Mouse (Mus musculus) cerebellum, adult 11-12 months (tissue): ENCODE results near the gene Klhl10.

Source experiments
- DNase-seq: peaks from one replicate; pipeline ENCODE4 v3.0.0; 2022

Gene Klhl10

GRCm38 (mm10) chr11:100441797-100442196 is at the start of gene Klhl10, which contains the start of gene Nt5c3b:
Gene Klhl10 (plus strand): TSS chr11:100441917.
Gene Nt5c3b (minus strand): TSS chr11:100441808.
- DNase-seq = no peak

DNA sequence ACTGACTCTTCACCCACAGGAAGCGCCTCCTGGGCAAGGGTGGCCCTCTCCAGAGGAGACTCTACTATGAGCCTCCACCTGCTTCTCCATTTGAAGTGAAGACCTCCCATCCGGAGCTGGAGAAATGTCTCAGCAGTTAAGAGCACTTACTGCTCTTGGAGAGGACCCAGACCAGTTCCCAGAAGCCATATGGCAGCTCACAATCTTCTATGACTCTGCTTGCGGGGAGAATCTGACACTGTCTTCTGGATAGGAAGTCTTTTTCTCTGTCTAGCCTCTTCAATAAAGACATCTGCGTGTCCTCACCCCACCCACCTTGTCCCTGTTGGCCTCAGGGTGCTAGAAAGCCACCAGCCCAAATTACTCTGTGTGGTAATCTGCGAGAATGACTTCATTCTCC is 48.8 kb upstream of the Klhl10 start:
- no peak for DNase-seq

DNA sequence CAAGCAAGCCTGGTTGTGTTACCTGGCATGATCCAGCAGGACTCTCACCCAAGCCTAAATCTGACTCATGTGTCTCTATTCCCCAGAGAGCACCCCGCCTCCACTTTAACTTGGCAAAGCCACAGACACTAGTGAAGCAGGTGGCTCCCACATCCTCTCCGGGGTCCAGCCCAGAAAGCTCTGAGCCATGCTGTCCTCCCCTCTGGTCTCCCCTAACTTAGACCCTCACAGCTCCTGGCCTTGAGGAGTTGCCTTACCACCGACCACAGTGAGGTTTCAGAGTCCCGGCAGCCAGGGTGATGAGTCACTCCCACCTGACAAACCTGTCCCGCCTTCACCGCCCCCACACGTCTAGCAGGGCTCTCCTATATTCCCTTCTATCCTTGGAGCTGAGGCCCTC is 48.0 kb upstream of the Klhl10 start:
- peak; percentile 77 for DNase-seq

DNA sequence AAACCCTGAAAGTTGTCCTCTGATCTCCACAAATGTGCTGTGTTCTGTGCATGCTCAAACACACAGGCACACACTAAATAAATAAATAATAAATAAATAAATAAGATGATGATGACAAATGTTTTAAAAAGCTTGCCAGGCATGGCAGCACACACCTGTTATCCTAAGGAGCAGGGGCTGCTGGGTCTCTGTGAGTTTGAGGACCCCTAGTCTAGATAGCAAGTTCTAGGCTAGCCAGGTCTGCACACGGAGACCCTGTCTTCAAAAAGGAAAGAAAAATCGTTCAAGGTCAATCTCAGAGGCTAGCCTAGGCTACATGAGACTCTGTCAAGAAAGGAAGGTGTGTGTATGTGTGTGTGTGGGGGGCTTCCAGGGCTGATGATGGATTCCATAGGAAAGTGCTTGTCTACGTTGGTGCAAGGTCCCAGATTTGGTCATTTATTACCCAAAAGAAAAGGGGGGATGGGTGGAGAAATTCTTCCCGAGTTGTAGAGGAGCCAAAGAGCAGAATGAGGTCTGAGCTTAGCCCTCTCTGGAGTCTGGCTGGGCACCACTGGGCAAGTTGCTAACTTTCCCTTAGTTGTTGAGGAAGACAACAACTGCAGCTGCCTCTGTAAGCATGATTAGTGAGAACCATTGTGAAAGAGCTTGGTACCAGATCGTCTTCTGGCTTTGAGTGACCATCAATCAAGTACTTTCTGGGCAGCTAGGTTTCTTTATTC is 47.2 kb upstream of the Klhl10 start:
- peak; percentile 55 for DNase-seq

DNA sequence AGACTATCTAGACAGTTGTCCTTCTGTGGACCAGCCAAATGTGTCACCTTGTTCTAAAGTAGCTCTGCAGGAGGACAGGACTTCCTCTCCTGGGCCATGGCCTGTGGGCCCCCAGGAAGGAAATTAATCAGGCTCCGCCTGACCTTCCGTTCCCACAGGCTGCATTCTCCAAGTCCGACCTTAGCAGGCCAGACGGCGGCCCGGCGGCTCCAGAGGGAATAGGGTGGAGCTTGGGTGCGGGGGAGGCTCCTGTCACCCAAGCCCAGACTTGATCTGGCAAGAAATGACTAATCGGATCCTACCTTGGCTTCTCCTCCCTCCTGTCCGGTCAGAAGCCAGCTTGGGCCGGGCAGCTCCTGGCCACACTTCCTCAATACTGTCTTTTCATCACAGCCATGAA is 46.5 kb upstream of the Klhl10 start:
- DNase-seq = peak; percentile 91

- DNase-seq = peak; percentile 86
Observed at GRCm38 (mm10) chr11:100395861-100396631, 45.7 kb upstream of the Klhl10 start.

DNA sequence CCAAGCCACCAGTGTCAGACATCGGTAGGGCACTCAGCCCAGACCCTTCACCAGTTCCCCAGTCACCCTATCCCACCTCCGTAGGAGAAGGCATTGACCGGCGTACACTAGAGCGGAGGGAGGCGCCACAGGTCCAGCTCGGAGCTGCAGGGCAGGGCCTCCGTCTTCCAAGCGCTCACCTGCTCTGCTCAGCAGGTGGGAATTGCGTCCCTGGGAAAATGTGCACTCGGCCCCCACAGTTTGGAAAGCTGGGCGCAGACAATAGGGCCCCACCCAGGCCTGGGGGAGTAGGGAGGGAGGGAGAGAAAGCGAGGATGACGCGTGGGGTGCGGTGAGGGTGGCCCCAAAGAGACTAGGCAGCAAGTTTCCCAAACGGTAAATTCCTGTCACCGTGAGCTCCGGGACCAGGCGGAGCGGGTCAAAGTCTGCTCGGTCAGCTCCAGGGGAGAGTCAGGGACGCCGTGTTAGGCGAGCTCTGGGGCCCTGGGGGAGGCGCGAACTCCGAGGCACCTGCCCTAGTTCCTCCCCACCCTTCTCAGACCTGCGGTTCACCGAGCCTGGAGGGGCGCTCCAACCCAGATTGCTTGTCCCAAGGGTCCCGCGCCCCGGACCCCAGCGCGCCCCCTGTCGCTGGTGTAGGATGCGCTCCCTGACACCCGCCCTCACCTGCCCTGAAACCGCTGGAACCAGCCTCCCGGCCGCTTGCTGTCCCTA is 44.7 kb upstream of the Klhl10 start:
- DNase-seq = peak; percentile 86

DNA sequence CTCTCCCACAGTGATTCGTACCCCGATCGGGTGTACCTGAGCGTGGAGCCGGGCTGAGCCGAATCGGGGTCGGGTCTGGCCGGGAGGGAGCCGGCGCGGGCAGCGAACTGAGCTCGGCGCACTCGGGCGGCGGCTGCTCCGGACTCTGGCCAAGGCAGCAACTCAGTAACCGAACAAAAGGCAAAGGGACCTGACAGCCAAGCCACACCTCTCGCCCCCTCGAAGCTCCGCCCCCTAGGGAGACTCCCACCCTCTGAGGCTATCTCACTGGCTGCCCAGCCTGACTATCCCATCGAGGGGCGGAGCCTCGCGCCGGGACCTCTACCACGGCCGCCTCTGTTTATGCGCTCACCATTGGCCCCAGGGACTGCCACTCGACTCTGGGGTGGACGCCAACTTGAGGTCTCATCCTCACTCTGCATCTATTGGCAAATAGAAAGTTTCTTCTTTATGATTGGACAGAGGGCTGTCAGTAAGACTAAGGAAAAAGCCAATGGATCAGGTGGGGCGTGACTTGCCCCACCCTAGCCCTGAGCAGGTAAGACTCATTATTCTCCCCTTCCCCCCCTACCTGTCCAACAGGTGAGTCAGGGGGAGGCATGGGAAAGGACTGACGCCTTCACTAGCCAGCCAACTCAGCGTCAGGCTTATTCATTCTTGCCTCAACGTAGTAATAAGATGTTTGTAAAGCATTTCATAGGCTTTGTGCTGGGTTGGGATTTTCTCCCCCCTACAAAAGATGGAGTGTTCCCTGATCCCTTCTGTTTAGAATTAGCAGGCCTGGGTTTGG is 43.9 kb upstream of the Klhl10 start, which contains the start of gene Jup:
Gene Jup (minus strand): TSS at position 164 of the 790 bp plus-strand sequence.
- peak; percentile 100 for DNase-seq

- DNase-seq = peak; percentile 53
Observed at GRCm38 (mm10) chr11:100398517-100398916, 43.2 kb upstream of the Klhl10 start.

GRCm38 (mm10) chr11:100399320-100399719 is 42.4 kb upstream of the Klhl10 start:
- peak; percentile 34 for DNase-seq

- DNase-seq = peak; percentile 63
Observed at GRCm38 (mm10) chr11:100399727-100400538, 41.8 kb upstream of the Klhl10 start.

- DNase-seq = no peak
Observed at GRCm38 (mm10) chr11:100400842-100401241, 40.9 kb upstream of the Klhl10 start.

GRCm38 (mm10) chr11:100402240-100402639 is 39.5 kb upstream of the Klhl10 start:
- peak; percentile 46 for DNase-seq

GRCm38 (mm10) chr11:100402682-100403081 is 39.0 kb upstream of the Klhl10 start:
- peak; percentile 53 for DNase-seq

DNA sequence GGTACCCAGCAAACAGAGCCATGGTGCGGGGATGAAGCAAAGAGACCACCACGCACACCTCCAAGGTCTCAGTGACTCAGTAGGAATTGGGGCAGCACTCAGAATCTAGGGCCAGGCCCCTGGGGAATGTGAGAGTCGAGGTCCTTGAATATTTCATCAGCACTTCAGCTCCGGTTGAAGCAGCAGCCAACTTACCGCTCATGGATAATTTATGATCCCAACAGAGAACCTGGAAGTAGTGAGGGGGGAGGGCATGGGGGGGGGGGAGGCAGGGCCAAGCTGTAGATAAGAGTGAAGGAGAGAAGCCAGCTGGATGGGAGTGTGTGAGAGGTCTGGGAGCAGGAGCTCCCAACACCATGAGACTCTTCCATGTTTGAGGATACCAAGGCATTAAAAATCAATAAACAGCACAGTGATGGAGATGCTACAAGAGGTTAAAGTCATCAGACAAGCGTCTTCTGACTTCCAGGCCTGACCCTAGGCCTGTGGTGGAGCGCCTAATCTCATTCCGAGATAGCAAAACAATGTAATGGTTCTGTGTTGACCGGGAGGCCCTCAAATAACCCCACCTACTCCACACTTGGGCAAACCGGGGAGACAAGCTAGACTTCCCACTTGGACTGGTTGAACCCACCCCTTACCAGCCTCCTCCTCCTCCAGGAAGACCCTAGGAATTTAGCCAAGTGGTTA is 38.1 kb upstream of the Klhl10 start:
- DNase-seq = peak; percentile 36

DNA sequence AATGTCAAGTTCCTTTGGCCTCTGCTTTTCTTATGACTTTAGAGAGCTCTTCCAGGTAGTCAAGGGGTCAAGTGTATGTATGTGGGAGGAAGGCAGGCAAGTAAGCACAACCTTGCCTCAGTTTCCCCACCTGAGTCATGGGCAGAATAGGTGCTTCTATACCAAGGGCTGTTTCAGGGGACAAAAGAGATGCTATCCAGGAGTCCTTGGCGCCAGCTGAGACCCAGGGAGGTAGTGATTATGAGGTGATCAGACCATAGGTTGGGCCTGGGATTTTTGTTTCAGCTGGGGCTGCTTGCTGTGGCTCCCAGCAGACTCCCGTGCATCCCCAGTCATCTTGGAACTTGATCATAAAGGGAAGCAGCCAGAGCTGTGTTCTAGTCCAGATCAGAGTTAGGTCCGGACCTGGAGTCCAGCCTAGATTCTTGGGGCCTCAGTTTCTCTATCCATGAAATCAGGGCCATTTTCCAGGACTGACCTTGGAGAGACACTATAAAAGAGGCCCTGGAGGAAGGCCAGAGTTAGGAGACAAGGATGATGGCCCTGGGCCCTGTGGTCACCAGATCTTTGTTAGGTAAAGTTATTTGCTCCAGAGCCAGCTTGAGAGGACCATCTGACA is 37.2 kb upstream of the Klhl10 start:
- peak; percentile 48 for DNase-seq

DNA sequence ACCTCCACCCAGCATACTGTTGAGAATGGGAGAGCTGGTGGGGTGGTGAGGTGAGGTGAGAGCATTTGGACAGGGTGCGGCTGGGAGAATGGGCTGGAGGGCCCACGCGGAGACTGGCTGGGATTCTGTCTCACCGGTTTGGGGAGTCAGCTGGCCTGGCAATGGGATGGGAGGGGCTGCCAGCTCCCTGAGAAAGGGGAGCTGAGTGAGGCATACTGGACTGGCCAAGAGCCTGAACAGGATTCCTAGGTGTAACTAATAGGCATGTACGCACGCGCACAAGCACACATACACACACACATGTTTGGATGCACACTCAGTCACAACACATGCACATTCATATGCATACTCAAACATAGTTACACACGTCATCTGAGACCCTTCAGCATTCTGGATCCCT is 35.4 kb upstream of the Klhl10 start:
- DNase-seq = peak; percentile 76

- DNase-seq = peak; percentile 96
Observed at GRCm38 (mm10) chr11:100406995-100407705, 34.6 kb upstream of the Klhl10 start.

GRCm38 (mm10) chr11:100408076-100408834 is 33.5 kb upstream of the Klhl10 start:
- peak; percentile 83 for DNase-seq
